Mouse (Mus musculus): Measurements from ENCODE around the gene Prim1.
A peak's percentile ranks its signal among the peaks of the same experiment; 100 is the strongest.
"Not testable (repeated sequence)": the region's sequence is repeated elsewhere in the genome, so short reads cannot be mapped to it uniquely, and the experiment has no call there.

The Prim1 gene

DNA sequence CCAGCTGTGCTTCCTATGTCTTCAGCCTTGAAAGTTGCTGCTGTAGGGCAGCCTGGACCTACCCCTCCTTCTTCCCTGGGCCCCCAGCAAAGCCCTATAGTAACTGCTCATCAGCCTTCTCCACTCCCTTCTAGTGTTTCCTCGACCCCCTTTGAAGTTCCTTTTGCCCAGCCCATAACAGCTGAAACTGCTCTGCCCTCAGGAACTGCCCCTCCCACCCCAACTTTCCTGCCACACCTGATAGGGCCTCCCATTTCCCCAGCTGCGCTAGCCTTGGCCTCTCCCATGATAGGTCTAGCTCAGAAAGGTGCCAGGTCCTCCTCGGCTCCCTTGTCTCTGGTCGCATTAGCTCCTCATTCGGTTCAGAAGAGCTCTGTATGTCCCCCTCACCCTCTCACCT lies 24.2 kb downstream of the Prim1 start:
- DNase-seq, result no peak

DNA sequence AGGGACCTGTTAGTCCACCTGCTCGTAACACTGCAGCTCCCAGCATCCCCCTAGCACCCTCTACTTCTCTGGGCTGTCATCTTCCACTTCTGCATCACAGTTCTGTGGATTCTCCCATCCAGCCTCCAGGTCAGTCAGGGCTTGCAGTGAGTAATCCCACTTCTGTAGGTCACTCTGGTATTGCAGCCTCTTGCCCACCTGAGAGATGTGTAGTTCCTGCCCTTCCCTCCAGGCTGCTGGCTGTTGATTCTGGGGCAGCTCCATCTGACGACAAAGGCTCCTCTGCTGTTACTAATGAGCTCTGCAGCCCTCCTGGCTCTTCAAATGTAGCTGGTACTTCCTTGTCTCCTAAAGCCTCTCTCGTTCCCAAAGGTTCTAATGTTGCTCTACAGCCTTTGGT lies 24.9 kb downstream of the Prim1 start:
- no peak for DNase-seq

DNA sequence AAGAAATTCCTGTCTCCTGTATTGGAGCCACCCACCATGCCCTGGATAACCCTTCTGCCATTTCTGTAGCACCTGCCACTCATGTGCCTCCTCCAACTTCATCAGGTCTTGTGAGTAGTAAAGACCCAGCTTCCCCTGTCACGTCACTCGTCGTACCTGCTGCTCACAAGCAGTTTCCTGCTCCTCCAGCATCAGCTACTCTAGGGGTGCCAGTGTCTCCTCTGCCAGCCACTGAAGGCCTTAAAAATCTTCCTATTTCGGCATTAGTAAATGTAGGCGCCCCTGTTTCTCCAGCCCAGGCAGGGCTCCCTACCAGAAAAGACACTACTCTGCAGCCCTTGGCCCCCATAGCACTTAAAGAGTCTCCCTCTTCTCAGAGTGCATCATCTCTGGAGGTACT lies 25.3 kb downstream of the Prim1 start:
- DNase-seq, result no peak

DNA sequence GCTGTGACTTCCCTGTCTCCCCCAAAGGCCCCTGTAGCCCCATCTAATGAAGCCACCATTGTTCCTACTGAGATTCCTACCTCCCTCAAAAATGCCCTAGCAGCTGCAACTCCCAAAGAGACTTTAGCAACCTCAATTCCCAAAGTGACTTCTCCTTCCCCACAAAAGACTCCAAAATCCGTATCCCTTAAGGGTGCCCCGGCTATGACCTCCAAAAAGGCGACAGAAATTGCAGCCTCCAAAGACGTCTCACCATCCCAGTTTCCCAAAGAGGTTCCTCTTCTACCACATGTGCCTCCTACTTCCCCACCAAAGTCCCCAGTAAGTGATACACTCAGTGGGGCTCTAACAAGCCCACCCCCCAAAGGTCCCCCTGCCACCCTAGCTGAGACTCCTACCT lies 26.7 kb downstream of the Prim1 start:
- DNase-seq, result no peak

DNA sequence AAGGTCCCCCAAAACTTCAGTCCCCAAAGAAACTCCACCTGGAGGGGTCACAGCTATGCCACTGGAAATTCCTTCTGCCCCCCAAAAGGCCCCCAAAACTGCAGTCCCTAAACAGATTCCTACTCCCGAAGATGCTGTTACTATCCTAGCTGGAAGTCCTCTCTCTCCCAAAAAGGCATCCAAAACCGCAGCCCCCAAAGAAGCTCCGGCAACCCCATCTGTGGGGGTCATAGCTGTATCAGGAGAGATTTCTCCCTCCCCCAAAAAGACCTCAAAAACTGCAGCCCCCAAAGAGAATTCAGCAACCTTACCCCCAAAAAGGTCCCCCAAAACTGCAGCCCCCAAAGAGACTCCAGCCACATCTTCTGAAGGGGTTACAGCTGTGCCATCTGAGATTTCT lies 27.5 kb downstream of the Prim1 start:
- DNase-seq, result no peak

DNA sequence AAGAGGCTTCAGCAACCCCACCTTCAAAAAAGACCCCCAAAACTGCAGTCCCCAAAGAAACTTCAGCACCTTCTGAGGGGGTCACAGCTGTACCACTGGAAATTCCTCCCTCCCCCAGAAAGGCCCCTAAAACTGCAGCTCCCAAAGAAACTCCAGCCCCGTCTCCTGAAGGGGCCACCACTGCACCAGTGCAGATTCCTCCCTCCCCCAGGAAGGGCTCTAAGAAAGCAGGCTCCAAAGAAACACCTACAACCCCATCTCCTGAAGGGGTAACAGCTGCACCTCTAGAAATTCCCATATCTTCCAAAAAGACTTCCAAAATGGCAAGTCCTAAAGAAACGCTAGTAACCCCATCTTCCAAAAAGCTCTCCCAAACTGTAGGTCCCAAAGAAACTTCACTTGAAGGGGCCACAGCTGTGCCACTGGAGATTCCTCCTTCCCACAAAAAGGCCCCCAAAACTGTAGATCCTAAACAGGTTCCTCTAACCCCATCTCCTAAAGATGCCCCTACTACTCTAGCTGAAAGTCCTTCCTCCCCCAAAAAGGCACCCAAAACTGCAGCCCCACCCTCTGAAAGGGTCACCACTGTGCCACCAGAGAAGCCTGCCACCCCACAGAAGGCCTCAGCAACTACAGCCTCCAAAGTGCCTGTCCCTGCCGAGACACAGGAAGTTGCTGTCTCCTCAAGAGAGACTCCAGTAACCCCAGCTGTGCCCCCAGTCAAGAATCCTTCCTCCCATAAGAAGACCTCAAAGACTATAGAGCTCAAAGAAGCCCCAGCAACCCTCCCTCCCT lies 28.3 kb downstream of the Prim1 start:
- DNase-seq, result no peak

DNA sequence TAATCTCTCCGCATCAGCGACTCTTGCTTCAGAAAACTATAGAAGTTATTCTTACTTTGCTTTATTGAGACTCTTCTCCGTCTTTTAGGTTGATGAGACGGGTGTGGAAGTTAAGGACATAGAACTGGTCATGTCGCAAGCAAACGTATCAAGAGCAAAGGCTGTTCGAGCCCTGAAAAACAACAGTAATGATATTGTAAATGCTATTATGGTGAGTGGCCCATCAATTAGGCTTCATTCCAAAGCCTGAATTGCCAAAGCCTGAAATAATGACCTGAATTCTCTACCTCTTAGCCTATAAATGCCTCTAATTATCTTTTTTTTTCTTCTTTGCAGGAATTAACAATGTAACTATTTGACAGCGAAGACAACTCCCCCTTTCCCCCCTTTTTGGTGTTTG lies 33.2 kb downstream of the Prim1 start:
- DNase-seq, result no peak

DNA sequence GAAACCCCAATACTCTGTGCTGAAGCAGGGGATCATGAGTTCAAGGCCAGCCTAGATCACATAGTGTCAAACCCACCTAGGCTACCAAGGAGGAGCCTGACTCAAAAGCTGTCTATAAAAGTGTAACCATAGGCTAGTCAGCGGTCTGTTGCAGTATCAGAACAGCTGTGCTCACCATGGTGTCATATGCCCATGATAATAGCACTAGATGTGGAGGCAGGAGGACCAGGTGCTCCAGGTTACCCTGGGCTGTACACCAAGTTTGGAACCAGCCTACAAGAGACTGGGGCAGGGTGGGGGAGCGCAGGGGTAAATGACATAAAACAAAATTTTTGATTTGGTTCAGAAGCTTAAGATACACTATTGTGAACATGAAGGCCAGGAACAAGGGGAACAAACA lies 34.8 kb downstream of the Prim1 start:
- no peak for DNase-seq

DNA sequence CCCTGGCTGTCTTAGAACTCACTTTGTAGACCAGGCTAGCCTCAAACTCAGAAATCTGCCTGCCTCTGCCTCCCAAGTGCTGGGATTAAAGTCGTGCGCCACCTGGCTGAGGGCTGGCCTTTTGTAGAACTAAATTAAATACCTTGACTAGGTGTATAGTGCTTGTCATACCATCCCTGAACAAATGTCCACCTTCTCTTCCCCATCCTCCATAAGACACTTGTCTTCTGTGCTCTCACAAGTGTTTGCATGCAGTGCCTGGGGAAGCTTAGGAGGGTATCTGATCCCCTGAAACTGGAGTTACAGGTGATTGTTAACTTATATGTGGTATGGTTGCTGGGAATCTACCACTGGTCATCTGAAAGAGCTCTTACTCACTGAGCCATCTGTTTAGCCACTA lies 35.4 kb downstream of the Prim1 start:
- DNase-seq, result no peak

DNA sequence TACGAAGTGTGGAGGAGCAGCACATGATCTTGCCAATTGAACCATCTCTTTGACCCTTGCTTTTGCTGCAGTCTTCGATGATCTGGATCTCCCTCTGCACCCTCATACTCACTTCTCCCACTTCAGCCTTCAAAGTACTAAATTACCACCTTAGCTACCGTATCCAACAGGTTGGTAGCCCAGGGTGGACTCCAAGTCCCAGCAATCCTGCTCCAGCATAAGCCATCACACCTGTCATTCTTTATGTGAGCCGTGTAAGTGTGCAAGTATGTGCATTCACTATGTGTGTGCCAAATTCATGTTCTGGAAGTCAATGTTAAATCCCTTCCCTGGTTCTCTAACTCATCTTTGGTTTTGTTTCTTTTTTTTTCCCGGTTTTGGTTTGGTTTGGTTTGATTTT lies 36.6 kb downstream of the Prim1 start:
- no peak for DNase-seq

DNA sequence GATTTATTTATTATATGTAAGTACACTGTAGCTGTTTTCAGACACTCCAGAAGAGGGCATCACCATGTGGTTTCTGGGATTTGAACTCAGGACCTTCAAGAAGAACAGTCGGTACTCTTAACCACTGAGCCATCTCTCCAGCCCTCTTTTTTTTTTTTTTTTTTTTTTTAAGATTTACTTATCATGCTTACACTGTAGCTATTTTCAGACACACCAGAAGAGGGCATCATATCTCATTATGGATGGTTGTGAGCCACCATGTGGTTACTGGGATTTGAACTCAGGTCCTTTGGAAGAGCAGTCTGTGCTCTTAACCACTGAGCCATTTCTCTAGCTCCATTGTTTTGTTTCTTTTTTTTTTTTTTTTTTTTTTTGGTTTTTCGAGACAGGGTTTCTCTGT lies 37.2 kb downstream of the Prim1 start:
- DNase-seq, result not testable (repeated sequence)

DNA sequence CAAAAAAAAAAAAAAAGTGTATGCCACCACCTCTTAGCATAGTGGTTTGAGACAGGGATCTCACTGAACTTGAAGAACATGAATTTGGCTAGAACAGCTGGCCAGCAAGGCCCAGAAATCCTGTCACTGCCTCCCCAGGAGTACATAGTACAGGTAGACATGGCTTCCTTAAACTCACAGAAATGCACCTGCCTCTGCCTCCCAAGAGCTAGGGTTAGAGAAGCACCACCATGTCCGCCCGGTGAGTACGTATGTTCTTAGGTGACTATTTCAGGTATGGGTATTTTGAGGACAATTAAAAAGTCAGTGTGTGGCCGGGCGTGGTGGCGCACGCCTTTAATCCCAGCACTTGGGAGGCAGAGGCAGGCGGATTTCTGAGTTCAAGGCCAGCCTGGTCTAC lies 38.0 kb downstream of the Prim1 start:
- DNase-seq, result no peak

DNA sequence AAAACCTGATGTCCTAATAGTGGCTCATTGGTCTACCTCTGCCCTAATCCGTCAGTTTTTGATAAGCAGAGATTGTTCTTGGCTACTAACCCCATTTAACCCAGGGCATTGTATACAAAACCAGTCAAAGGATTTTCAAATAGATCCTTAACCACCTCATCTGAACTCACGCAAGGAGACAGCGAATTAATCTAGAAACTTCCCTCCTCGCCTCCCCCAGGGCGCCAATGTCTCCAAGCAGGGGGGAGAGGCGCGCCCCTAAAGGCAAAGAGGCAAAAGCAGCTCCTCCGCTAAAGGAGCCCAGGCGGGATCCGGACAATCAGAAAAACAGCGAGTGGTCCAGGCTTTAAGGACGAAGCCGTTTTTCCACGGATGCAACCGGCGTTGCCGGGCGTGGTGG lies 43.2 kb downstream of the Prim1 start:
- DNase-seq, result no peak

DNA sequence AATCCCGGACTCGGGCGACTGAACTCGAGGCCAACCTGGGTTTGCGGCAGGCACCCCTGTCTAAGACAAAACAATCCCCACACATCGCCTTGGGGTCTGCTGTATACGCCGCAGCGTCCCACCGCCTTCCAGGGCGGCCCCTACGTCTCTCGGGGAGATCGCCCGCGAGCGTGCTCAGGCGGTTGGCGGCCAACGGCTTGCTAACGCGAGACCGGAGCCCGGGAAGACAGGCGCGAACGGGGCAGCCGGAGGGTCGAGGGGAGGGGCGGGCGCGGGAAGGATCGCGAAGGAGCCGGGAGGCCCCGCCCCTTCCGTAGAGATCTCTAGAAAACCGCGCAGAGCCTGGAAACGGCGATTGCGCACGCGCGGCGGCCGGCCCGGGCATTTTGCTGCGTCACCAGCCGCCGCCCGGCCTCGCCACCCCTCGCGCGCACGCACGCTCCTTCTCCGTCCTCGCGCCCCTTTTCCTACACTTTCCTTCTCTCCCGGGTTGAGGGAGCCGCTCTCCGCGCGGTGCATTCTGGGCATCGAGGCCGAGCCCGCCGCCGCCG lies 43.7 kb downstream of the Prim1 start, which contains the start of gene Ptges3:
Gene Ptges3, plus strand, starts transcription at position 354 of the 551 bp plus-strand sequence.
- peak; percentile 98 for DNase-seq

DNA sequence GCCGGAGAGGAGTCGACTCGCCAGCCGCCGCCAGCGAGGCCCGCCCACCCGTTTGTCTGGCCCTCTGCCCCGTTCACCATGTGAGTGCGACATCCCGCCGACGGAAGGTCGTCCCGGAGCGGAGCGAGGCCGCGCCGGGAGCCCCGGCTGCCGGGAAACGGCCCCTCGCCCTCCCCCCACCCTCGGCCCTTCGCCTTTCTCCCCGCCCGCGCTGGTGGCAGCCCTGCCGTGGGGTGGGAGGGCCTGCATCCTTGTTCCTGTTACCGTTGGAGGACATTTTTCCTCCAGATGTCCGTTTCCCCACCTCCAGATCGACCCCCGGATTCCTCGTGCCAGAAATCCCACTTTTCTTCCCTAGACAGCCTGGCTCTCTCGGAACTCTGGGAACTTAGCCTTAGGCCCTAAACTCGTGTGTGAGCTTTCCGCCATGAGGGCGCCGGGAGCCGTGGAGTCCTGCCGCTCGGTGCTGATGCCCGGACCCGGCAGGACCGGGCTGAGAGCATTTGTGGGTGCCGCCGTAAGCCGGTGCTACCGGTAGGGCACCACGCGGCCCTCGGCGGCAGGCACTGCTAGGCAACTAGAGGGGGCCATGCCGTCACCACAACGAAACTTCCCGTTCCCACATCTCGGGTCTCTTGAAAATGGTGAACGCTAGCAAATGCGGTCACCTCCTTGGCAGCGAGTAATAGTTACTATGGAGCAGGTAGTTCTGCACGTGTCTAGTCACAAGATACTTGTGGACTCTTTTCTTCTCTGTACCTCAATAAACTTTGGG lies 44.4 kb downstream of the Prim1 start:
- peak; percentile 50 to 71 for DNase-seq

DNA sequence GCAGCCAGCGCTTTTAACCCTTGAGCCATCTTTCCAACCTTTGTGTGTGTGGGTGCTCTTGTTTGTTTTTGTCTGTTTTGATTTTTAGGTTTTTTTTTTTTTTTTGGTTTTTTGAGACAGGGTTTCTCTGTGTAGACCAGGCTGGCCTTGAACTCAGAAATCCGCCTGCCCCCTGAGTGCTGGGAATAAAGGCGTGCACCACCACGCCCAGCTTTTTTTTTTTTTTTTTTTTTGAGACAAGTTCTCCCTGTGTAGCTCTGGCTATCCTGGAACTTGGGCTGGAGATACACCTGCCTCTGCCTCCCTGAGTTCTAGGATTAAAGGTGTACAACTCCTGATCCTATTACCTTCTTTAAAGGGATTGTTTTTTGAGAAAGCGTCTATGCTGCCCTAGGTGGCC lies 46.1 kb downstream of the Prim1 start:
- DNase-seq, result no peak

DNA sequence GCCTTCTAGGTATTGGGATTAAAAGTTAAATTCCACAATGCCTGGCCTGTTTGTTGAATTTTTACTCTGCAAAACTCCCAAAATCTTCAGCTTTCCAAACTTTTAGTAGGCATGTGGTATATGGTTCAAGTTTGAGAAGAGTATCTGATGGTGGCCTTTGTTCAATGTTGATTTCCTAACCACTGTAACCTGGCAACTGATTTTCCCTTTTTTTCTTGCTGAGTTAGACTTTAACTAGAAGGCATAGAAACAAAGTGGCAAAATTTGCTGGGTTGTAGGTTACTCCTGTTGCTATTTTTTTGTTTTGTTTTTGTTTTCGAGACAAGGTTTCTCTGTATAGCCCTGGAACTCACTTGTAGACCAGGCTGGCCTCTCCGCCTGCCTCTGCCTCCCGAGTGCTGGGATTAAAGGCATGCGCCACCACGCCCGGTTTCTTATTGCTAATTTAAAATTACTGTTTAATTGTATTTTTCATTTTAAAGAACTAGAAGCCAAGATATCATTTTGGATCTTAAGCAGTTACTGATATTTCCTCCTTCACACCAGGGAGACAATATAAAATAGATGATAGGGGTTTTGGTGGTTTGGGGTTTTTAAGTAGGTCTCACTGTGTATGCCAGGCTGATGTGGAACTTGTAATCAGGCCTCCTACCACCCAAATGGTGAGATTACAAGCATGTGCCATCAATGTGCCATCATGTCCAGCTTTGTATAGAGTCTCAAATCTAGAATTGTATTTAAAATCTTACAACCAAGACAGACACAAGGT lies 47.4 kb downstream of the Prim1 start:
- no peak for DNase-seq

DNA sequence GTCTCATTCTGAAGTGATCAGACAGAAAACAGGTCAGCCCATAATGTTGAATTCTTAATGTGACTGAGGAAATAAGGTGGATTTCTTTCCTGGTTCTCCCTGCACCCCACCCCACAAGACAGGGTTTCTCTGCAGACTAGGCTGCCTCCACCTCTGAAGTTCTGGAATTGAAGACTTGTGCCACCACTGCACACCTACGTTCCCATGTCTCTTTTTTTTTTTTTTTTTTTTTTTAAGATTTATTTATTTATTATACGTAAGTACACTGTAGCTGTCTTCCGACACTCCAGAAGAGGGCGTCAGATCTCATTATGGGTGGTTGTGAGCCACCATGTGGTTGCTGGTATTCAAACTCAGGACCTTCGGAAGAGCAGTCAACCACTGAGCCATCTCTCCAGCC lies 51.1 kb downstream of the Prim1 start:
- DNase-seq, result no peak

DNA sequence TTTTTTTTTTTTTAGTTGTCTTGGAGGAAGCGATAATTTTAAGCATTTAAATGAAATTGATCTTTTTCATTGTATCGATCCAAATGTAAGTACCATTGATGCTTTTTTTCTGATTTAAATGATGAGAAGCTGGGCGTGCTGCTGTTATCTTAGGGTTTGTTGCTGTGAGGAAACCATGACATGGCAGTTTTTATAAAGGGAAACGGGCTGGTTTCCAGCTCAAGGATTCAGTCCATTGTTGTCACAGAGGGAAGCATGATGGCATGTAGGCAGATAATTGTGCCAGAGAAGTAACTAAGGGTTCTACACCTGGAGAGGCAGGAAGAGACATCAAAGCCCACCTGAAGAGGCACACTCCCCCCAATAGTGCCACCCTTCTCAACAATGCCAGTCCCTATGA lies 54.2 kb downstream of the Prim1 start:
- DNase-seq, result no peak

DNA sequence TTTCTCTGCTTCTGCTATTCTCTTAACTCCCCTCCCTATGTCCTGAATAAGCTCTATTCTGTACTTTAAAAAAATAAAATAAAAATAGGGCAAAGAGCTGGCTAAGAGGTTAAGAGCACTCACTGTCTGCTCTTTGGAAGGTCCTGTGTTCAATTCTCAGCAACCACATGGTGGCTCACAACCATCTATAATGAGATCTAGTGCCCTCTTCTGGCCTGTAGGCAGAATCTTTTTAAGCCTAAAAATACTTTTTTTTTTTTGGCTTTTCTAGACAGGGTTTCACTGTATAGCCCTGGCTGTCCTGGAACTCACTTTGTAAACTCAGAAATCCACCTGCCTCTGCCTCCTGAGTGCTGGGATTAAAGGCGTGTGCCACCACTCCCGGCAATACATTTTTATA lies 55.5 kb downstream of the Prim1 start:
- not testable (repeated sequence) for DNase-seq

DNA sequence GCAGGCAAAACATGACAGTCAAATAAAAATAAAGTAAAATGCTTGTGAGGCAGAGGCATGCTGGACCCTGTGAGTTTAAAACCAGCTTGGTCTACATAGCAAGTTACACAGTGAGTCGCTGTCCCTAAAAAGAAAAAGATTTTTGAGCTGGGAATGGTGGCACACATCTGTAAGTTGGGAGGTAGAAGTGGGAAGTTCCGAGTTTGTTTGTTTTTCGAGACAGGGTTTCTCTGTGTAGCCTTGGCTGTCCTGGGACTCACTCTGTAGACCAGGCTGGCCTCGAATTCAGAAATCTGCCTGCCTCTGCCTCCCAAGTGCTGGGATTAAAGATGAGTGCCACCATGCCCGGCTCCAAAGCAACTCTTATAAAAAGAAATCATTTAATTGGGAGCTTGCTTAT lies 63.3 kb downstream of the Prim1 start:
- not testable (repeated sequence) for DNase-seq
